Mouse (Mus musculus) ES-E14 (cell line): ENCODE data around the gene Nkpd1. TPM values are rescaled to one million over a fixed set of nuclear protein-coding genes. Genes with fewer than 3 reads are reported as not detected.

Source experiments
- DNase-seq: peaks from one replicate; pipeline ENCODE4 v3.0.0-alpha.2; 2013; ENCODE audit warnings: low read depth, low spot score
- H3K27ac ChIP-seq: 2 replicates; pipeline ENCODE4 v1.5.1; 2012; ENCODE audit warnings: low read depth, mild to moderate bottlenecking, low read length, moderate library complexity, mixed read lengths; ENCODE audit not compliant: poor library complexity, insufficient read depth, severe bottlenecking
- H3K36me3 ChIP-seq: 2 replicates; pipeline ENCODE4 v1.6.1; 2012; ENCODE audit warnings: mild to moderate bottlenecking, low read length, moderate library complexity, mixed read lengths; ENCODE audit not compliant: control insufficient read depth, poor library complexity, insufficient read depth, severe bottlenecking
- H3K4me1 ChIP-seq, 2 experiments: fragments of 150-350 bp in 1 of 2; sonication (generic) in 1 of 2; 2 replicates each; pipeline ENCODE4 v1.6.1; 2012; ENCODE audit warnings: low read length in 2 of 2, mild to moderate bottlenecking in 1 of 2, mixed read lengths in 1 of 2; ENCODE audit not compliant: control insufficient read depth in 2 of 2, insufficient read depth in 2 of 2, poor library complexity in 1 of 2
- H3K4me3 ChIP-seq, 2 experiments: fragments of 150-350 bp in 1 of 2; sonication (generic) in 1 of 2; 2 replicates each; pipeline ENCODE4 v1.5.1; 2012; ENCODE audit warnings: low read length in 2 of 2, low read depth in 1 of 2, mild to moderate bottlenecking in 1 of 2, mixed read lengths in 1 of 2; ENCODE audit not compliant: insufficient read depth in 1 of 2, poor library complexity in 1 of 2, severe bottlenecking in 1 of 2
- H3K9ac ChIP-seq: 2 replicates; pipeline ENCODE4 v1.6.1; 2012; ENCODE audit warnings: low read depth, mild to moderate bottlenecking, low read length, mixed read lengths; ENCODE audit not compliant: poor library complexity, insufficient read depth, severe bottlenecking
- H3K9me3 ChIP-seq: fragments of 150-350 bp; sonication (generic); 2 replicates; pipeline ENCODE4 v1.6.1; 2012; ENCODE audit warnings: low read depth, mild to moderate bottlenecking, low read length; ENCODE audit not compliant: control insufficient read depth, insufficient read depth
- CHD2 ChIP-seq: IDR thresholded peaks from 2 replicates; pipeline ENCODE4 v1.6.1; 2014; ENCODE audit warnings: mild to moderate bottlenecking, low read depth, low read length, inconsistent platforms
- HCFC1 ChIP-seq: IDR thresholded peaks from 2 replicates; pipeline ENCODE4 v1.6.1; 2012; ENCODE audit warnings: low read length, inconsistent platforms, borderline replicate concordance; ENCODE audit not compliant: insufficient read depth
- MAFK ChIP-seq: IDR thresholded peaks from 2 replicates; pipeline ENCODE4 v1.6.1; 2014; ENCODE audit warnings: mild to moderate bottlenecking, low read depth, low read length, inconsistent platforms; ENCODE audit not compliant: insufficient read depth
- ZC3H11A ChIP-seq: IDR thresholded peaks from 2 replicates; pipeline ENCODE4 v1.6.1; 2012; ENCODE audit warnings: low read depth, mild to moderate bottlenecking, inconsistent platforms, low read length, borderline replicate concordance
- ZNF384 ChIP-seq: IDR thresholded peaks from 2 replicates; pipeline ENCODE4 v1.6.1; 2012; ENCODE audit warnings: low read depth, low read length, inconsistent platforms
- in situ Hi-C, 2 experiments: fragments of 600-800 bp; cut with MboI; formaldehyde crosslinking; loops; one replicate each; pipeline ENCODE4 v1.15.1; 2025; ENCODE audit warnings: low sequenced_read_pairs in 2 of 2, inconsistent platforms in 1 of 2; ENCODE audit not compliant: unreplicated experiment in 2 of 2
- total RNA-seq: library from RNA; depleted of rRNA; stranded (reverse); fragments of 300-350 nt; gene quantifications from 2 replicates; pipeline ENCODE4 v1.2.3, GENCODE M21; 2012

Nkpd1 gene
- total RNA-seq, 1 experiment, result 0.54 TPM

- H3K27ac ChIP-seq, result no peak overlapping the region; the same call in 1 of the 2 replicates
- no peaks in the 10 kb centered on the region for H3K4me1 ChIP-seq
- no peak for DNase-seq
- no peak overlapping the region for H3K4me3 ChIP-seq
- H3K9ac ChIP-seq, result no peak overlapping the region
- peaks cover 24% of the 10 kb centered on the region; the same call in 1 of the 2 replicates for H3K36me3 ChIP-seq
- in situ Hi-C loops, result no loop called here
- peaks cover 20% of the 10 kb centered on the region for H3K9me3 ChIP-seq
- TF ChIP-seq ZC3H11A (no peak), CHD2 (no peak)
These were observed 24.1 kb downstream of the Nkpd1 start for GRCm38 (mm10) chr7:19541681-19542154.

DNA sequence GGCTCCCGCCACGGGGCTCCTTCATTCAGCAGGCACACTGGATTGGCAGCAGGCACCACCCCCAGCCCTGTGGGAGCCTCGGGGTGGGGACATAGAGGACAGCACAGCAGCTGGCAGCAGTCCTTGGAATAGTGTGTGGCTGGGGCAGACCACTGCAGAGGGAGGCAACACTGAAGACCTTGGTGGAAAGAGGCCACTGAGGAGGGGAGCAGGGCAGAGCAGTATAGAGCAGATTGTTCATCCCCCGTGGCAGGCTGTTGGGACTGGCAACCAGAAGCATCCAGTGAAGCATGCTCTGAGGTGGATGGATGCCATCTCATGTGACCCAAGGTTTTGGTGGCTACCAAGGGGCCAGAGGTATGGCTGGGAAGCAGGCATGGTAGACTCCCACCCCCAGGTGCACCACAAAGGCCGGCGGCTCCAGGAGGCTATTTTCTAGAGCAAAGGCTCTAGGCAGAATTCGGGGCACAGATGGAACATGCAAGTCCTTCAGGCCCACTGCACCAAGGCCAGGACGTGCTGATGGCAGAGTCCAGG, 24.6 kb downstream of the Nkpd1 start:
- no peak overlapping the region for H3K4me3 ChIP-seq
- H3K9me3 ChIP-seq, result peaks cover 20% of the 10 kb centered on the region
- DNase-seq, result no peak
- no peak for TF ChIP-seq ZC3H11A
- TF ChIP-seq ZNF384, result no peak
- no peak for TF ChIP-seq MAFK
- no peak for TF ChIP-seq CHD2
- TF ChIP-seq HCFC1, result no peak
- H3K4me1 ChIP-seq, result no peaks in the 10 kb centered on the region
- in situ Hi-C loops, result no loop called here
- peaks cover 23% of the 10 kb centered on the region; the same call in 1 of the 2 replicates for H3K36me3 ChIP-seq
- no peak overlapping the region; the same call in 1 of the 2 replicates for H3K27ac ChIP-seq
- H3K9ac ChIP-seq, result no peak overlapping the region

DNA sequence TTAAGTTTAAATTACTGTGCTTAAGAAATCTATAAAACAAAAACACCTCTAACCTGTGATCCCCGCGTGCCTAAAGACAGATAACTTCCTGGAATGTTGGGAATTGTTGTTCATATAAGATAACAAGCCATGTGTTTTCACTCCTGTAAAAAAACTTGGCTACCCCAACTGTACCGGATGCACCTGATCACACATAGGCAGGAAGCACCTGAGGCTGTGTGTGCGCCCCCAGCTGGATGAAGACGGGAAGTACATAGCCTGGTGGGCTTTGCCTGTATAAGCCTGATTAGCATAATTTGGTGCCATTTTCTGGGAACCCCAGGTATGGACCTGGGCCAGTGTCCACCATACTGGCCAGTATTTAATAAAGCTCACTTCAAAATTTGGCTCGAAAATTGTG, 25.9 kb downstream of the Nkpd1 start:
- Histone ChIP-seq H3K9me3 (peaks cover 17% of the 10 kb centered on the region), H3K9ac (no peak overlapping the region), H3K4me3 (no peak overlapping the region), H3K4me1 (no peaks in the 10 kb centered on the region), H3K36me3 (peaks cover 18% of the 10 kb centered on the region; the same call in 1 of the 2 replicates), H3K27ac (no peak overlapping the region)
- DNase-seq, result no peak
- in situ Hi-C loops, result no loop called here
- TF ChIP-seq ZNF384 (no peak), ZC3H11A (no peak), CHD2 (no peak), MAFK (no peak), HCFC1 (no peak)

- TF ChIP-seq MAFK, result no peak
- TF ChIP-seq ZNF384, result no peak
- TF ChIP-seq CHD2, result no peak
- TF ChIP-seq HCFC1, result no peak
- TF ChIP-seq ZC3H11A, result no peak
- in situ Hi-C loops, result no loop called here
These were observed 28.4 kb downstream of the Nkpd1 start for GRCm38 (mm10) chr7:19546007-19546406.

More at GRCm38 (mm10) chr7:19546007-19546406, 28.4 kb downstream of the Nkpd1 start:
- no peak overlapping the region for H3K27ac ChIP-seq
- peaks cover 18% of the 10 kb centered on the region; the same call in 1 of the 2 replicates for H3K36me3 ChIP-seq
- no peak overlapping the region for H3K9ac ChIP-seq
- H3K4me1 ChIP-seq, result no peaks in the 10 kb centered on the region
- no peak for DNase-seq
- peaks cover 4% of the 10 kb centered on the region for H3K9me3 ChIP-seq
- H3K4me3 ChIP-seq, result no peak overlapping the region
